Mouse (Mus musculus) heart, adult 2 months (tissue): Measurements from ENCODE around the gene Ism2.

Source experiments
- CTCF ChIP-seq: fragments of 200-600 bp; IDR thresholded peaks from 2 replicates; pipeline ENCODE4 v1.8.1; 2022; ENCODE audit warnings: antibody characterized with exemption, mild to moderate bottlenecking, moderate library complexity
- EP300 ChIP-seq: fragments of 200-500 bp; IDR thresholded peaks from 2 replicates; pipeline ENCODE4 v1.6.1; 2011; ENCODE audit warnings: low read depth, low read length, control low read depth; ENCODE audit not compliant: insufficient read depth
- POLR2A ChIP-seq: fragments of 200-500 bp; IDR thresholded peaks from 2 replicates; pipeline ENCODE4 v1.6.1; 2011; ENCODE audit warnings: mild to moderate bottlenecking, low read depth, low read length, control low read depth; ENCODE audit not compliant: insufficient read depth

DNA sequence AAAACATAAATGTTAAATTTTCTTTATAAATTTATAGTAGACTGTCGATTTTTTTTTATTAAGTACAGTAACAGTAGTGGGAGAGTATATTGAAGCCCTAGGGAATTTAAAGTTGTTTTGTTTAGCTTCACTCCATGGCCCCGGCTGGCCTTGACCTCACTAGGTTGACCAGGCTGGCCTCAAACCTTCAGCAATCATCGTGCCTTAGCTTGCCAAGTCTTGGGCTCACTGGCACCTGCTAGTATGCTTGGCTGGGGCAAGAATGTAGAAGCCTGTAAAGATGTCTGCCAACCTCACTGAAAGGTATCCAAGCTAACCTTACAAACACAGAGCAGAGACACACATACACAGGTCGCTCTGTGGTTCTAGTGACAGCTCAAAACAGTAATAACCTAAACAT, 33.0 kb upstream of the Ism2 start:
- TF ChIP-seq POLR2A = no peak
- no peak for TF ChIP-seq CTCF
- no peak for TF ChIP-seq EP300
